In genomic region chr6:51470311-51471178, GRCm38 (mm10) we compare ENCODE assay signal across 7 mouse cellular contexts. TPM values are rescaled to one million over a fixed set of nuclear protein-coding genes. Genes with fewer than 3 reads are reported as not detected.
A peak's percentile ranks its signal among the peaks of the same experiment; 100 is the strongest.
DNase-seq lines count a peak whose midpoint lies in the region; ATAC-seq lines count a peak whose summit lies in the region.

Gene Cbx3 (plus strand): TSS chr6:51470360.

- ATAC-seq in intestine, embryonic 15.5 days: peak; percentile 85
- ATAC-seq in midbrain, embryonic 11.5 days (ENCODE audit: low FRiP score): peak; percentile 84

- H3K36me3 ChIP-seq in intestine, embryonic 15.5 days: 0 out of 2 replicates have a peak, but pooled peaks cover 4% of the 10 kb centered on the region
- H3K36me3 ChIP-seq in midbrain, embryonic 11.5 days (ENCODE audit: control insufficient read depth, insufficient read depth, low read length): peaks cover 11% of the 10 kb centered on the region

- H3K27me3 ChIP-seq in intestine, embryonic 15.5 days (replicated peaks): no peaks in the 10 kb centered on the region
- H3K27me3 ChIP-seq in midbrain, embryonic 11.5 days (ENCODE audit: control insufficient read depth, insufficient read depth, low read length): no peaks in the 10 kb centered on the region

- peak; percentile 62 for DNase-seq in adrenal gland, adult 8-10 months
- peak; percentile 97 for DNase-seq in embryo, embryonic 11 days
- DNase-seq in gastrocnemius, postnatal 36 days: peak; percentile 70 to 81
- DNase-seq in left cerebral cortex, postnatal 4 days: peak; percentile 92
- DNase-seq in midbrain, embryonic 11.5 days (ENCODE audit: low spot score, missing footprints): peak; percentile 98
- peak; percentile 58 for DNase-seq in spleen, adult 12 weeks (ENCODE audit: low spot score)

- intact Hi-C loops in gastrocnemius, postnatal 36 days (cut with DNase I): no loop called here
- intact Hi-C loops in left cerebral cortex, postnatal 4 days (cut with DNase I): loop anchor here (5.0 kb wide), 2 partner anchors 107 to 258 kb away; no protein-coding TSS in a partner anchor

- under 1% methylated on average over 87 of the region's 99 CpGs for WGBS in intestine, embryonic 15.5 days
- WGBS in midbrain, embryonic 11.5 days: under 1% methylated on average over 83 of the region's 99 CpGs

- peak within 1 kb of the TSS; percentile 87 for H3K4me3 ChIP-seq in intestine, embryonic 15.5 days (replicated peaks)
- H3K4me3 ChIP-seq in midbrain, embryonic 11.5 days (ENCODE audit: low read depth, low read length): peak within 1 kb of the TSS; percentile 97

- peak within 1 kb of the TSS; percentile 99 for H3K27ac ChIP-seq in intestine, embryonic 15.5 days
- peak within 1 kb of the TSS; percentile 100 for H3K27ac ChIP-seq in midbrain, embryonic 11.5 days (ENCODE audit: low read depth, low read length)

- peak within 1 kb of the TSS; percentile 52 for H3K4me2 ChIP-seq in intestine, embryonic 15.5 days (replicated peaks)
- H3K4me2 ChIP-seq in midbrain, embryonic 11.5 days: peak within 1 kb of the TSS; percentile 72

- no peaks in the 10 kb centered on the region for H3K9me3 ChIP-seq in intestine, embryonic 15.5 days
- no peaks in the 10 kb centered on the region for H3K9me3 ChIP-seq in midbrain, embryonic 11.5 days (ENCODE audit: control insufficient read depth, low read length)

- H3K9ac ChIP-seq in intestine, embryonic 15.5 days: peak within 1 kb of the TSS; percentile 99
- peak within 1 kb of the TSS; percentile 100 for H3K9ac ChIP-seq in midbrain, embryonic 11.5 days (ENCODE audit: low read length)

- peaks cover 7% of the 10 kb centered on the region for H3K4me1 ChIP-seq in intestine, embryonic 15.5 days (replicated peaks)
- H3K4me1 ChIP-seq in midbrain, embryonic 11.5 days (ENCODE audit: control insufficient read depth, insufficient read depth, low read length): peaks cover 23% of the 10 kb centered on the region

RNA-seq across cellular contexts. Expression of gene Cbx3, which starts in this region (rescaled TPM):
- 10 to 100 TPM; 82.2 to 95.1 (median 92.7) TPM for total RNA-seq in adrenal gland, adult 8-10 months (2022)
- total RNA-seq in gastrocnemius, postnatal 36 days (2021): 10 to 100 TPM; 34.4 to 43.0 TPM
- polyA plus RNA-seq in intestine, embryonic 15.5 days (2015; fragmentation: Nextera tagmentation; extraction: Ambion mirVana): 342 and 418 TPM in 2 replicates
- 100 to 1,000 TPM; 209 to 222 TPM for total RNA-seq in left cerebral cortex, postnatal 4 days (2021)
- polyA plus RNA-seq in midbrain, embryonic 11.5 days (2014; fragmentation: Nextera tagmentation; extraction: Ambion mirVana): 757 and 781 TPM in 2 replicates

Comparison
In these comparisons a context has a peak if more than half of its experiments do, and no peak if none do; other contexts are left out.
1. Peak in every context shown above with its lines: DNase-seq, ATAC-seq, H3K4me3 ChIP-seq and H3K27ac ChIP-seq.